Mouse (Mus musculus): ENCODE data around the gene Pate2.

Pate2 gene

DNA sequence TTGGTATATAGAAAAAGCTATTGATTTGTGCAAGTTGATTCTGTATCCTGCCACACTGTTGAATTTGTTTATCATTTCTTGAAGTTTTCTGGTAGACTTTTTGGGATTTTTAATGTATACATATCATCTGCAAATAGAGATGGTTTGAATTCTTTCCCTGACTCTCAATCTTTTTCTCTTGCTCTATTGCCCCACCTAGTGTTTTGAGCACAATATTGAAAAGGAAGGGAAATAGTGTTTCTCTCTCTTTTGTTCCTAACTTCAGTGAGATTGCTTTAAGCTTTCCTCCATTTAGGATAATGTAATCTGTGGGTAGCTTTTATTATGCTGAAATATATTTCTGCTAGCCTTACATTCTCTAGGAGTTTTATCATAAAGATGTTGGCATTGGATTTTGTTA lies 137.2 kb downstream of the Pate2 start:
- DNase-seq (ENCODE audit: low read depth, low spot score): peak; percentile 0
